ENCODE assay signal across 23 mouse cellular contexts in the genomic region with DNA sequence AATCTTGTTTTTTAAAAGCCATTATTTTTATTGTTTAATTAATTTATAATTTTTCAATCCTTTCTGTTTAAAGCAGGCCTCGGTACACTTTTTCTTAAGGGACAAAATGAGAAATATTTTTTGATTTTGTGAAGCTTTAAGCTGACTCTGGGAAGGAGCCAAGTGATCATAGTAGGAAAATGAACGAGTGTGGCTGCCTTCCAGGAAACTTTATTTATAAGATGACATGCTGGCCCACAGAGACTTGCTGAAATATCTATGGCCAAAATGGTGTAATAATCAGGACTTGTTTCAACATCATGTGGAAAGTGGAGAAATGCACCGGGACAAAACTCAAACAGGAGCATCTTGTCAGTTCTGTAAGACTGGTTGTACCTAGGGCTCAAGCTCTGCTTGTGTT. TPM values are rescaled to one million over a fixed set of nuclear protein-coding genes. Genes with fewer than 3 reads are reported as not detected.
"Had no signal": no experiment of that assay in that cellular context is flagged by ENCODE, and none has a peak within 500 bp of the region (broad histone marks: within the 10 kb centered on the region; RNA-seq: fewer than 3 reads in every experiment).

No protein-coding gene starts in this region.

- H3K27me3 ChIP-seq: liver, embryonic 13.5 days; neural tube, embryonic 12.5 days; stomach, embryonic 15.5 days had no signal

- H3K9ac ChIP-seq: kidney, embryonic 15.5 days; limb, embryonic 12.5 days; liver, embryonic 13.5 days; neural tube, embryonic 12.5 days; neural tube, embryonic 15.5 days; stomach, embryonic 15.5 days had no signal

- H3K4me2 ChIP-seq: kidney, embryonic 15.5 days; limb, embryonic 12.5 days; liver, embryonic 13.5 days; midbrain, embryonic 11.5 days; neural tube, embryonic 12.5 days; neural tube, embryonic 15.5 days; stomach, embryonic 15.5 days had no signal

- H3K27ac ChIP-seq: kidney, embryonic 15.5 days; left cerebral cortex, adult 2 months; limb, embryonic 12.5 days; liver, embryonic 13.5 days; neural tube, embryonic 12.5 days; neural tube, embryonic 15.5 days; stomach, embryonic 15.5 days had no signal

- H3K9me3 ChIP-seq: kidney, embryonic 15.5 days; limb, embryonic 12.5 days; liver, embryonic 13.5 days; neural tube, embryonic 12.5 days; neural tube, embryonic 15.5 days; stomach, embryonic 15.5 days had no signal

- H3K4me3 ChIP-seq: kidney, embryonic 15.5 days; left cerebral cortex, adult 2 months; limb, embryonic 12.5 days; liver, embryonic 13.5 days; neural tube, embryonic 12.5 days; neural tube, embryonic 15.5 days; stomach, embryonic 15.5 days had no signal

- H3K4me1 ChIP-seq: kidney, embryonic 15.5 days; limb, embryonic 12.5 days; liver, embryonic 13.5 days; neural tube, embryonic 12.5 days; neural tube, embryonic 15.5 days; stomach, embryonic 15.5 days had no signal

- ATAC-seq: intestine, postnatal 0 days had no signal

- DNase-seq: kidney, adult 8-10 months; kidney, postnatal 10 days; kidney, postnatal 36 days; layer of hippocampus, postnatal 36 days; liver, embryonic 13.5 days; lung, postnatal 14 days; lung, postnatal 4 days; midbrain, embryonic 14.5 days; retina, postnatal 1 day; right cerebral cortex, postnatal 25 days; spleen, adult 18-20 months; thymus, postnatal 25 days had no signal

- H3K36me3 ChIP-seq: kidney, embryonic 15.5 days; limb, embryonic 12.5 days; liver, embryonic 13.5 days; neural tube, embryonic 12.5 days; neural tube, embryonic 15.5 days; stomach, embryonic 15.5 days had no signal

RNA-seq across cellular contexts. Expression of a gene that starts 11.0 kb away (rescaled TPM):
- total RNA-seq: liver, adult 2 months; megakaryocyte-erythroid progenitor cell, adult 5-6 weeks had no signal
- polyA plus RNA-seq: liver, adult 2 months; liver, embryonic 13.5 days; liver, embryonic 16.5 days; midbrain, embryonic 11.5 days had no signal
